Mouse (Mus musculus) liver, adult 2 months (tissue): Measurements from ENCODE around the gene Mrnip. TPM values are rescaled to one million over a fixed set of nuclear protein-coding genes. Genes with fewer than 3 reads are reported as not detected.

Experiments
- DNase-seq: peaks from one replicate; pipeline ENCODE4 v3.0.0-alpha.2; 2011; ENCODE audit warnings: low read depth, low spot score; ENCODE audit errors: extremely low read depth
- H3K27ac ChIP-seq: fragments of 200-500 bp; replicated peaks from 2 replicates; pipeline ENCODE4 v1.5.1; 2012; ENCODE audit warnings: low read depth, mild to moderate bottlenecking, control low read depth, inconsistent platforms, low read length; ENCODE audit not compliant: insufficient read depth
- H3K27me3 ChIP-seq: fragments of 200-500 bp; 2 replicates; pipeline ENCODE4 v1.6.1; 2012; ENCODE audit warnings: mild to moderate bottlenecking, moderate library complexity, low read length, inconsistent platforms; ENCODE audit not compliant: control insufficient read depth, insufficient read depth
- H3K36me3 ChIP-seq: fragments of 200-500 bp; 2 replicates; pipeline ENCODE4 v1.6.1; 2012; ENCODE audit warnings: low read length, inconsistent platforms; ENCODE audit not compliant: control insufficient read depth, insufficient read depth
- H3K4me1 ChIP-seq: fragments of 200-500 bp; 2 replicates; pipeline ENCODE4 v1.6.1; 2011; ENCODE audit warnings: low read length; ENCODE audit not compliant: control insufficient read depth, insufficient read depth
- H3K4me3 ChIP-seq: fragments of 200-500 bp; 2 replicates; pipeline ENCODE4 v1.5.1; 2011; ENCODE audit warnings: low read depth, mild to moderate bottlenecking, control low read depth, low read length, moderate library complexity; ENCODE audit not compliant: insufficient read depth
- H3K79me2 ChIP-seq: fragments of 200-500 bp; 2 replicates; pipeline ENCODE4 v1.6.1; 2012; ENCODE audit warnings: inconsistent platforms, mild to moderate bottlenecking, low read length, moderate library complexity; ENCODE audit not compliant: control insufficient read depth, insufficient read depth
- H3K9ac ChIP-seq: fragments of 200-500 bp; 2 replicates; pipeline ENCODE4 v1.6.1; 2012; ENCODE audit warnings: low read depth, mild to moderate bottlenecking, control low read depth, inconsistent platforms, low read length
- CTCF ChIP-seq: fragments of 200-500 bp; IDR thresholded peaks from 2 replicates; pipeline ENCODE4 v1.5.1; 2011; ENCODE audit warnings: low read depth, low read length, control low read depth
- POLR2A ChIP-seq: fragments of 200-500 bp; IDR thresholded peaks from 2 replicates; pipeline ENCODE4 v1.6.1; 2011; ENCODE audit warnings: low read length, control low read depth; ENCODE audit not compliant: insufficient read depth; ENCODE audit errors: extremely low read depth
- WGBS: fragments of 180-500 bp; shearing (Covaris S2); methylation state at CpG from one replicate; pipeline ENCODE4 v1.1.7; 2018; 5-methylcytosine and 5-hydroxymethylcytosine counted together
- polyA plus RNA-seq: library from polyadenylated mRNA; depleted of rRNA; stranded (reverse); fragments of >200 nt; gene quantifications from 2 replicates; pipeline ENCODE4 v1.2.3, GENCODE M21; 2012
- total RNA-seq: library from RNA; depleted of rRNA; stranded (reverse); fragments of >200 nt; gene quantifications from 2 replicates; pipeline ENCODE4 v1.2.3, GENCODE M21; 2014

The Mrnip gene
- total and polyA plus RNA-seq, 2 experiments: 8.5 to 9.9 TPM

DNA sequence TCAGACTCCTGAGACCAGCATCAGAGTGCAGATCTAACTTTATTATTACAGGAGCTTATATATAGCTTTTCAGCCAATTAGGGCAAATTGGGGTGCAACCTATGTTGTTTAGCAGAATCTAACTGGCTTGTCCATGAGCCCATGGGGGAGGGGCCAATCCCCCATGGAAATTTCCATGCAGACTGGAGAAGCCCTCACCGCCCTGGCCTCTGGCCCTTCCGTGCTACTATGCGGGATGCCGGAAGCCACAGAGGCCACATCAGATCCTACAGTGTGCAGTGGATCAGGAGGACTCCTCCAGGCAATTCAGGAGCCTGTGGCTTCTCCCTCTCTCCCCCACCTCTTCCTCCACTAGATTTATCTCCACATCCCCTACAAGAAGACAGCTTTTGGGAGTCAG lies 43.6 kb downstream of the Mrnip start:
- no peaks in the 10 kb centered on the region for H3K79me2 ChIP-seq
- no peak overlapping the region for H3K4me3 ChIP-seq
- no peaks in the 10 kb centered on the region for H3K36me3 ChIP-seq
- TF ChIP-seq CTCF (no peak), POLR2A (no peak)
- H3K27me3 ChIP-seq: no peaks in the 10 kb centered on the region
- WGBS: 80% methylated on average over 4 of the region's 4 CpGs
- no peak overlapping the region for H3K27ac ChIP-seq
- H3K9ac ChIP-seq: no peak overlapping the region
- H3K4me1 ChIP-seq: peaks cover 6% of the 10 kb centered on the region
- no peak for DNase-seq

DNA sequence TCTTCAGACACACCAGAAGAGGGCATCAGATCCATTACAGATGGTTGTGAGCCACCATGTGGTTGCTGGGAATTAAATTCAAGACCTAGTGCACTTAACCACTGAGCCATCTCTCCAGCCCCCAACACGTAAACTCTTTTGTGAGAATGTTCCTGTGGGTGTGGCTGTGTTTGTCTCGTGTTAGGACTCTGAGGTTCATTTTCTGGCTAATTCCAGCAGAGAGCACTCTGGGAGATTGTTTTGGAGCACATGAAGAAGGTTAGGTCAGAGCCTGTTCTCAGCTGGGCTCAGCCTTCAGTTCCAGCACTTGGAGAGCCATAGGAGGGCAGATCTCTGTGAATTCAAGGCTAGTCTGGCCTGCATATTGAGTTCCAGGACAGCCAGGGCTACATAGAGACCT lies 45.6 kb downstream of the Mrnip start:
- H3K27me3 ChIP-seq: no peaks in the 10 kb centered on the region
- H3K79me2 ChIP-seq: no peaks in the 10 kb centered on the region
- H3K4me1 ChIP-seq: peaks cover 3% of the 10 kb centered on the region; the same call in 1 of the 2 replicates
- 60% methylated on average over 2 of the region's 2 CpGs for WGBS
- no peak overlapping the region for H3K4me3 ChIP-seq
- H3K36me3 ChIP-seq: no peaks in the 10 kb centered on the region
- no peak for DNase-seq
- H3K27ac ChIP-seq: no peak overlapping the region
- TF ChIP-seq POLR2A: no peak
- TF ChIP-seq CTCF: no peak
- no peak overlapping the region for H3K9ac ChIP-seq

DNA sequence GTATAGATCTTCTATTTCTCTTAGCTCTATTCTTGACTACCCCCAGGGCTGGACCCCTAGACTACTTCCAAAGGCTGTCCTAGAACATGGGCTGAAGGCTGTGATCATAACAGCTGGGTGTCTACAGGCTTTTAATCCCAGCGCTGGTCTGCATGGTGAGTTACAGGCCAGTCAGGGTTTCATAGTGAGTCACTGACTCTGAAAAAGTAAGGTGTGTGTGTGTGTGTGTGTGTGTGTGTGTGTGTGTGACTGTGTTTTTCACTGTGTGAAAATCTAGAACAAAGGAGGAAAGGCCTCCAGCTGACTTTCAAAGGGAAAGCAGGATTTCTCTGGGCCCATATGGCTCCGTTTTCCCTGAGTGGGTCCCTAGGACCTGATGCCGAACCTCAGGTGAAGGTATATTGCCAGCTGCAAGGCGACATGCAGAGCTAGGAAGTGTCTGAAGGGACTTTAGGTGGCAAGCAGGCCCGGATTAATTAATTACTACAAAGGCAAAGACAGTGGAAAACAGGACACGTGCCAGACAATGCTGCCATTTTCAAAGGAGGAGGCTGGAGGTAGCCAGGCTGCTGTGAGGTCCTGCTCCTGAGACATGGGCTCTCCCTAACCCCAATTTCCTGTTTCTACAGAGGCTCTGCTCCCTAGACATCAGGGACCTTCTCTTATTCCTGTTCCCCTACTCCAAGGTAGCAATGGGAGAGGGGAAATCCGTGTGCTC lies 48.5 kb downstream of the Mrnip start:
- Histone ChIP-seq H3K4me1 (peaks cover 16% of the 10 kb centered on the region), H3K79me2 (peaks cover 12% of the 10 kb centered on the region; the same call in 1 of the 2 replicates), H3K27ac (no peak overlapping the region), H3K36me3 (no peaks in the 10 kb centered on the region), H3K27me3 (no peaks in the 10 kb centered on the region), H3K4me3 (no peak overlapping the region), H3K9ac (no peak overlapping the region)
- 71% methylated on average over 7 of the region's 7 CpGs for WGBS
- no peak for DNase-seq
- no peak for TF ChIP-seq CTCF
- no peak for TF ChIP-seq POLR2A

GRCm38 (mm10) chr11:50223783-50224662 lies 49.8 kb downstream of the Mrnip start:
- Histone ChIP-seq H3K27me3 (no peaks in the 10 kb centered on the region), H3K4me3 (peak overlapping the region; percentile 89), H3K27ac (peak overlapping the region; percentile 39; the same call in 1 of the 2 replicates), H3K9ac (peak overlapping the region; percentile 57), H3K79me2 (peaks cover 15% of the 10 kb centered on the region; the same call in 1 of the 2 replicates), H3K36me3 (no peaks in the 10 kb centered on the region), H3K4me1 (peaks cover 23% of the 10 kb centered on the region)
- WGBS: 18% methylated on average over 17 of the region's 17 CpGs
- TF ChIP-seq CTCF (no peak), POLR2A (no peak)
- DNase-seq: no peak

GRCm38 (mm10) chr11:50224671-50225530 lies 50.7 kb downstream of the Mrnip start:
- Histone ChIP-seq H3K27me3 (no peaks in the 10 kb centered on the region), H3K4me3 (peak overlapping the region; percentile 89), H3K9ac (peak overlapping the region; percentile 97), H3K79me2 (peaks cover 15% of the 10 kb centered on the region; the same call in 1 of the 2 replicates), H3K27ac (peak overlapping the region; percentile 56), H3K36me3 (no peaks in the 10 kb centered on the region), H3K4me1 (peaks cover 29% of the 10 kb centered on the region)
- DNase-seq: peak; percentile 71
- TF ChIP-seq POLR2A (peak; percentile 57), CTCF (peak; percentile 36; the same call in 1 of the 2 replicates)
- under 1% methylated on average over 70 of the region's 70 CpGs for WGBS
